Mouse (Mus musculus) kidney, embryonic 14.5 days (tissue): ENCODE measurements around the gene Col6a2. TPM values are rescaled to one million over a fixed set of nuclear protein-coding genes. Genes with fewer than 3 reads are reported as not detected.

ENCODE experiments used
- ATAC-seq: fragments of 200-750 bp; cut with Nextera tagmentation; 2 replicates; pipeline ENCODE4 v1.8.0; 2017; ENCODE audit warnings: moderate number of reproducible peaks, mild to moderate bottlenecking, moderate TSS enrichment, moderate library complexity; ENCODE audit not compliant: low FRiP score, low TSS enrichment
- H3K27ac ChIP-seq: fragments of 300-500 bp; sonication (generic); 2 replicates; pipeline ENCODE4 v1.5.1; 2014; ENCODE audit warnings: low read depth, mild to moderate bottlenecking, low read length, moderate library complexity, mixed read lengths
- H3K27me3 ChIP-seq: fragments of 300-500 bp; sonication (generic); 2 replicates; pipeline ENCODE4 v1.6.1; 2014; ENCODE audit warnings: mild to moderate bottlenecking, low read length; ENCODE audit not compliant: control insufficient read depth, insufficient read depth
- H3K36me3 ChIP-seq: fragments of 300-500 bp; sonication (generic); 2 replicates; pipeline ENCODE4 v1.6.1; 2014; ENCODE audit warnings: low read length, mixed read lengths; ENCODE audit not compliant: control insufficient read depth, insufficient read depth
- H3K4me1 ChIP-seq: fragments of 300-500 bp; sonication (generic); 2 replicates; pipeline ENCODE4 v1.6.1; 2014; ENCODE audit warnings: low read length, mixed read lengths; ENCODE audit not compliant: control insufficient read depth, insufficient read depth
- H3K4me2 ChIP-seq: fragments of 300-500 bp; sonication (generic); replicated peaks from 2 replicates; pipeline ENCODE4 v1.6.1; 2014; ENCODE audit warnings: low read depth, mild to moderate bottlenecking, low read length
- H3K4me3 ChIP-seq: fragments of 300-500 bp; sonication (generic); 2 replicates; pipeline ENCODE4 v1.5.1; 2014; ENCODE audit warnings: mild to moderate bottlenecking, low read length
- H3K9ac ChIP-seq: fragments of 300-500 bp; sonication (generic); 2 replicates; pipeline ENCODE4 v1.6.1; 2014; ENCODE audit warnings: low read depth, mild to moderate bottlenecking, low read length, moderate library complexity
- H3K9me3 ChIP-seq: fragments of 300-500 bp; sonication (generic); 2 replicates; pipeline ENCODE4 v1.6.1; 2016; ENCODE audit warnings: low read length; ENCODE audit not compliant: control insufficient read depth
- WGBS: fragments of 180-500 bp; shearing (Covaris S2); extraction: QIAGEN DNeasy Blood & Tissue Kit; methylation state at CpG from one replicate; pipeline ENCODE4 v1.1.7; 2014; 5-methylcytosine and 5-hydroxymethylcytosine counted together
- polyA plus RNA-seq: library from polyadenylated mRNA; unstranded; fragments of >200 nt; fragmentation: Nextera tagmentation; extraction: Ambion mirVana; gene quantifications from 2 replicates; pipeline ENCODE4 v1.2.1, GENCODE M21; 2014

Col6a2 gene
- polyA plus RNA-seq, 1 experiment from 2014 or later, result 22.0 TPM

GRCm38 (mm10) chr10:76627714-76628113 lies 4.3 kb upstream of the Col6a2 start:
- no peaks in the 10 kb centered on the region for H3K27me3 ChIP-seq
- H3K4me3 ChIP-seq, result no peak overlapping the region
- ATAC-seq, result no peak
- H3K4me2 ChIP-seq, result no peak overlapping the region
- H3K4me1 ChIP-seq, result 0 out of 2 replicates have a peak, but pooled peaks cover 3% of the 10 kb centered on the region
- no peaks in the 10 kb centered on the region for H3K36me3 ChIP-seq
- no peak overlapping the region for H3K9ac ChIP-seq
- no peaks in the 10 kb centered on the region for H3K9me3 ChIP-seq
- no peak overlapping the region for H3K27ac ChIP-seq
- WGBS, result 76% methylated on average over 5 of the region's 5 CpGs

- Histone ChIP-seq H3K27ac (no peak overlapping the region), H3K9me3 (no peaks in the 10 kb centered on the region), H3K36me3 (no peaks in the 10 kb centered on the region), H3K27me3 (no peaks in the 10 kb centered on the region), H3K9ac (no peak overlapping the region), H3K4me1 (0 out of 2 replicates have a peak, but pooled peaks cover 3% of the 10 kb centered on the region), H3K4me2 (no peak overlapping the region), H3K4me3 (no peak overlapping the region)
- 77% methylated on average over 7 of the region's 7 CpGs for WGBS
- ATAC-seq, result no peak
These were observed 1.5 kb upstream of the Col6a2 start for GRCm38 (mm10) chr10:76624903-76625302.

- Histone ChIP-seq H3K4me3 (peak overlapping the region; percentile 45; the same call in 1 of the 2 replicates), H3K27me3 (no peaks in the 10 kb centered on the region)
These were observed 304 bp upstream of the Col6a2 start for GRCm38 (mm10) chr10:76623734-76624133.

GRCm38 (mm10) chr10:76622411-76622810 lies 1.0 kb downstream of the Col6a2 start:
- H3K27ac ChIP-seq, result no peak overlapping the region
- no peaks in the 10 kb centered on the region for H3K27me3 ChIP-seq
- peak overlapping the region; percentile 40 for H3K4me2 ChIP-seq
- 0 out of 2 replicates have a peak, but pooled peaks cover 3% of the 10 kb centered on the region for H3K4me1 ChIP-seq
- 80% methylated on average over 4 of the region's 4 CpGs for WGBS
- no peaks in the 10 kb centered on the region for H3K9me3 ChIP-seq
- peak overlapping the region; percentile 53 for H3K9ac ChIP-seq
- peak overlapping the region; percentile 45 for H3K4me3 ChIP-seq
- no peak for ATAC-seq
- H3K36me3 ChIP-seq, result no peaks in the 10 kb centered on the region

More at GRCm38 (mm10) chr10:76623734-76624133, 304 bp upstream of the Col6a2 start:
- no peak overlapping the region; the same call in 1 of the 2 replicates for H3K27ac ChIP-seq
- no peak overlapping the region; the same call in 1 of the 2 replicates for H3K9ac ChIP-seq
- H3K9me3 ChIP-seq, result no peaks in the 10 kb centered on the region
- 0 out of 2 replicates have a peak, but pooled peaks cover 3% of the 10 kb centered on the region for H3K4me1 ChIP-seq
- peak overlapping the region; percentile 40 for H3K4me2 ChIP-seq
- no peaks in the 10 kb centered on the region for H3K36me3 ChIP-seq
- 24% methylated on average over 6 of the region's 7 CpGs for WGBS
- ATAC-seq, result no peak

- H3K4me2 ChIP-seq, result no peak overlapping the region
- 92% methylated on average over 7 of the region's 7 CpGs for WGBS
- no peak overlapping the region for H3K27ac ChIP-seq
- H3K9me3 ChIP-seq, result no peaks in the 10 kb centered on the region
- H3K36me3 ChIP-seq, result peaks cover 23% of the 10 kb centered on the region; the same call in 1 of the 2 replicates
- no peak overlapping the region for H3K4me3 ChIP-seq
- no peak for ATAC-seq
- no peaks in the 10 kb centered on the region for H3K4me1 ChIP-seq
- H3K27me3 ChIP-seq, result no peaks in the 10 kb centered on the region
- no peak overlapping the region for H3K9ac ChIP-seq
These were observed 11.0 kb downstream of the Col6a2 start for GRCm38 (mm10) chr10:76612473-76612872.

- Histone ChIP-seq H3K4me2 (no peak overlapping the region), H3K9me3 (no peaks in the 10 kb centered on the region), H3K4me3 (no peak overlapping the region), H3K9ac (no peak overlapping the region), H3K4me1 (no peaks in the 10 kb centered on the region), H3K36me3 (peaks cover 11% of the 10 kb centered on the region; the same call in 1 of the 2 replicates), H3K27ac (no peak overlapping the region), H3K27me3 (no peaks in the 10 kb centered on the region)
- WGBS, result 86% methylated on average over 3 of the region's 3 CpGs
- no peak for ATAC-seq
These were observed 20.7 kb downstream of the Col6a2 start for GRCm38 (mm10) chr10:76602690-76603089.

- WGBS, result 94% methylated on average over 31 of the region's 31 CpGs
- H3K36me3 ChIP-seq, result no peaks in the 10 kb centered on the region; the same call in 1 of the 2 replicates
- H3K9me3 ChIP-seq, result no peaks in the 10 kb centered on the region
- no peak overlapping the region for H3K4me2 ChIP-seq
- H3K27me3 ChIP-seq, result no peaks in the 10 kb centered on the region
- no peak for ATAC-seq
- H3K9ac ChIP-seq, result no peak overlapping the region
- no peak overlapping the region for H3K27ac ChIP-seq
- H3K4me3 ChIP-seq, result no peak overlapping the region
- no peaks in the 10 kb centered on the region for H3K4me1 ChIP-seq
These were observed 27.1 kb downstream of the Col6a2 start for GRCm38 (mm10) chr10:76596338-76596737.

- no peak overlapping the region for H3K27ac ChIP-seq
- H3K9me3 ChIP-seq, result no peaks in the 10 kb centered on the region
- WGBS, result 44% methylated on average over 11 of the region's 11 CpGs
These were observed 33.2 kb downstream of the Col6a2 start for GRCm38 (mm10) chr10:76590197-76590596.

GRCm38 (mm10) chr10:76586190-76586589 lies 37.2 kb downstream of the Col6a2 start:
- no peaks in the 10 kb centered on the region for H3K9me3 ChIP-seq
- ATAC-seq, result no peak
- no peak overlapping the region for H3K4me2 ChIP-seq
- H3K27me3 ChIP-seq, result no peaks in the 10 kb centered on the region
- 35% methylated on average over 1 of the region's 1 CpGs for WGBS
- 0 out of 2 replicates have a peak, but pooled peaks cover 4% of the 10 kb centered on the region for H3K4me1 ChIP-seq
- H3K9ac ChIP-seq, result no peak overlapping the region
- no peaks in the 10 kb centered on the region for H3K36me3 ChIP-seq
- no peak overlapping the region for H3K27ac ChIP-seq
- no peak overlapping the region for H3K4me3 ChIP-seq

More at GRCm38 (mm10) chr10:76590197-76590596, 33.2 kb downstream of the Col6a2 start:
- Histone ChIP-seq H3K9ac (no peak overlapping the region), H3K36me3 (no peaks in the 10 kb centered on the region), H3K4me3 (no peak overlapping the region), H3K4me1 (no peaks in the 10 kb centered on the region), H3K27me3 (no peaks in the 10 kb centered on the region), H3K4me2 (no peak overlapping the region)
- ATAC-seq, result no peak
